Mouse (Mus musculus) heart, postnatal 0 days (tissue): ENCODE data around the gene Ptpru.

Experiments
- CTCF ChIP-seq: IDR thresholded peaks from 2 replicates; pipeline ENCODE4 v1.5.1; 2016; ENCODE audit warnings: antibody characterized with exemption, control low read depth, low read depth
- EP300 ChIP-seq: IDR thresholded peaks from 2 replicates; pipeline ENCODE4 v1.6.1; 2016; ENCODE audit warnings: antibody characterized with exemption, low read depth

DNA sequence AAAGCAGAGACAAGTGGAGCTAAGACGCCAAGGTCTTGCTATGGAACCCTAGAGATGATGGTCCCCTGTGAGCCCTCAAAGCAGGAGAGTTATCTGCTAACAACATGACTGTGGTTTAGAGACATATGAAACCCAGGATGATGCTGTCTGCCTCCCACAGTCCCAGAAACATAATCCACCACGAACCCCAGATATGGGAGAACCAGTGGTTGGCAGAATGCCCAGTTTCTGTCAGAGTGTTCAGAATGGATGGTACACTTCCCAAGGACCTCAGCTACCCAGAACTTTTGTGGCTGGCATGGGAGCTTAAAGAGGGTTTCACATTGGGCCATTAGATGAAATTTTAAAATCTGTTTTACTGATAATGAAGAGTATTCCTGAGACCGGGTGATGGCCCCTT, 57.1 kb downstream of the Ptpru start:
- TF ChIP-seq EP300 (no peak), CTCF (no peak)
